In genomic region chr3:135485128-135485899, GRCm38 (mm10) we compare ENCODE assay signal across 8 mouse cellular contexts. TPM values are rescaled to one million over a fixed set of nuclear protein-coding genes. Genes with fewer than 3 reads are reported as not detected.
DNase-seq lines count a peak whose midpoint lies in the region; ATAC-seq and TF ChIP-seq lines count a peak whose summit lies in the region.

TSS of gene Manba (plus strand) at chr3:135485611.

- H3K27me3 ChIP-seq in embryonic facial prominence, embryonic 14.5 days (replicated peaks; ENCODE audit: control insufficient read depth, insufficient read depth, low read length), result no peaks in the 10 kb centered on the region
- no peaks in the 10 kb centered on the region for H3K27me3 ChIP-seq in heart, embryonic 10.5 days (ENCODE audit: insufficient read depth, poor library complexity, severe bottlenecking)
- no peaks in the 10 kb centered on the region for H3K27me3 ChIP-seq in kidney, embryonic 15.5 days
- no peaks in the 10 kb centered on the region for H3K27me3 ChIP-seq in liver, embryonic 11.5 days (replicated peaks; ENCODE audit: control insufficient read depth, insufficient read depth, low read length)
- no peaks in the 10 kb centered on the region for H3K27me3 ChIP-seq in myocyte (ENCODE audit: control insufficient read depth, insufficient read depth, insufficient read length)

- 2% methylated on average over 39 of the region's 48 CpGs for WGBS in embryonic facial prominence, embryonic 14.5 days
- WGBS in heart, embryonic 10.5 days, result 2% methylated on average over 48 of the region's 48 CpGs
- WGBS in kidney, embryonic 15.5 days, result 2% methylated on average over 48 of the region's 48 CpGs
- 2% methylated on average over 48 of the region's 48 CpGs for WGBS in liver, embryonic 11.5 days

- ATAC-seq in embryonic facial prominence, embryonic 14.5 days (ENCODE audit: low read depth), result peak; percentile 96
- peak; percentile 93 for ATAC-seq in kidney, embryonic 15.5 days (replicated peaks; ENCODE audit: low FRiP score)
- peak; percentile 92 for ATAC-seq in liver, embryonic 11.5 days (replicated peaks; ENCODE audit: low FRiP score)

- H3K4me3 ChIP-seq in embryonic facial prominence, embryonic 14.5 days (ENCODE audit: low read depth, low read length), result peak within 1 kb of the TSS; percentile 57
- H3K4me3 ChIP-seq in heart, embryonic 10.5 days, result peak within 1 kb of the TSS; percentile 77
- peak within 1 kb of the TSS; percentile 64 for H3K4me3 ChIP-seq in kidney, embryonic 15.5 days (replicated peaks)
- peak within 1 kb of the TSS; percentile 81 for H3K4me3 ChIP-seq in liver, embryonic 11.5 days (ENCODE audit: low read depth, low read length)
- H3K4me3 ChIP-seq in myocyte, result peak within 1 kb of the TSS; percentile 44

- no peaks in the 10 kb centered on the region for H3K9me3 ChIP-seq in embryonic facial prominence, embryonic 14.5 days (ENCODE audit: control insufficient read depth, low read length)
- no peaks in the 10 kb centered on the region for H3K9me3 ChIP-seq in heart, embryonic 10.5 days
- no peaks in the 10 kb centered on the region for H3K9me3 ChIP-seq in kidney, embryonic 15.5 days (replicated peaks)
- H3K9me3 ChIP-seq in liver, embryonic 11.5 days (ENCODE audit: control insufficient read depth, low read length), result no peaks in the 10 kb centered on the region

- DNase-seq in 3134 (ENCODE audit: extremely low read depth, insufficient read length, low spot score), result peak; percentile 83
- DNase-seq in adrenal gland, postnatal 36 days, result peak; percentile 89 to 93
- DNase-seq in embryonic facial prominence, embryonic 14.5 days (ENCODE audit: low spot score), result peak; percentile 67
- peak; percentile 93 for DNase-seq in heart, embryonic 10.5 days (ENCODE audit: low spot score)
- peak; percentile 84 for DNase-seq in liver, embryonic 11.5 days (ENCODE audit: low spot score)
- DNase-seq in spleen, postnatal 4 days (ENCODE audit: low spot score in 2 of 2), result peak; percentile 70 to 86

- H3ac ChIP-seq in myocyte (ENCODE audit: control insufficient read depth, insufficient read length), result no peak within 1 kb of the TSS

- TF ChIP-seq POLR2A in myocyte (IDR thresholded peaks at IDR 0.05; ENCODE audit: insufficient read length, low read depth), result peak; percentile 68

- peak within 1 kb of the TSS; percentile 97 for H3K4me2 ChIP-seq in embryonic facial prominence, embryonic 14.5 days (ENCODE audit: low read depth, low read length)
- peak within 1 kb of the TSS; percentile 91 for H3K4me2 ChIP-seq in kidney, embryonic 15.5 days
- H3K4me2 ChIP-seq in liver, embryonic 11.5 days, result peak within 1 kb of the TSS; percentile 96
- peak within 1 kb of the TSS; percentile 93 for H3K4me2 ChIP-seq in myocyte (ENCODE audit: low read depth)

- H3K9ac ChIP-seq in embryonic facial prominence, embryonic 14.5 days (ENCODE audit: low read depth, low read length), result peak within 1 kb of the TSS; percentile 62
- H3K9ac ChIP-seq in kidney, embryonic 15.5 days, result peak within 1 kb of the TSS; percentile 63
- H3K9ac ChIP-seq in liver, embryonic 11.5 days (ENCODE audit: low read depth, low read length), result peak within 1 kb of the TSS; percentile 75

- no peaks in the 10 kb centered on the region for H3K36me3 ChIP-seq in embryonic facial prominence, embryonic 14.5 days (ENCODE audit: control insufficient read depth, insufficient read depth, low read length)
- H3K36me3 ChIP-seq in heart, embryonic 10.5 days, result peaks cover 1% of the 10 kb centered on the region
- no peaks in the 10 kb centered on the region for H3K36me3 ChIP-seq in kidney, embryonic 15.5 days
- no peaks in the 10 kb centered on the region for H3K36me3 ChIP-seq in liver, embryonic 11.5 days (ENCODE audit: control insufficient read depth, insufficient read depth, low read length)
- no peaks in the 10 kb centered on the region for H3K36me3 ChIP-seq in myocyte (ENCODE audit: control insufficient read depth, insufficient read depth)

- H3K27ac ChIP-seq in embryonic facial prominence, embryonic 14.5 days (replicated peaks; ENCODE audit: low read depth, low read length), result no peak within 1 kb of the TSS
- peak within 1 kb of the TSS; percentile 87 for H3K27ac ChIP-seq in heart, embryonic 10.5 days
- H3K27ac ChIP-seq in kidney, embryonic 15.5 days, result peak within 1 kb of the TSS; percentile 33; the same call in 1 of the 2 replicates
- no peak within 1 kb of the TSS for H3K27ac ChIP-seq in liver, embryonic 11.5 days (ENCODE audit: low read depth, low read length)

- no peaks in the 10 kb centered on the region; the same call in 1 of the 2 replicates for H3K4me1 ChIP-seq in embryonic facial prominence, embryonic 14.5 days (ENCODE audit: control insufficient read depth, insufficient read depth, low read length)
- 0 out of 2 replicates have a peak, but pooled peaks cover 5% of the 10 kb centered on the region for H3K4me1 ChIP-seq in heart, embryonic 10.5 days
- peaks cover 11% of the 10 kb centered on the region; the same call in 1 of the 2 replicates for H3K4me1 ChIP-seq in kidney, embryonic 15.5 days
- no peaks in the 10 kb centered on the region for H3K4me1 ChIP-seq in liver, embryonic 11.5 days (replicated peaks; ENCODE audit: control insufficient read depth, insufficient read depth, low read length)

- no peaks in the 10 kb centered on the region for H3K79me2 ChIP-seq in myocyte (ENCODE audit: control insufficient read depth, insufficient read depth)

TF ChIP-seq in myocyte, 11 proteins besides CTCF, POLR2A, EP300 and RAD21:
- TF ChIP-seq CEBPB (IDR thresholded peaks at IDR 0.05; ENCODE audit: insufficient read depth, poor library complexity, severe bottlenecking) (no peak), MYOD1 (IDR thresholded peaks at IDR 0.05; ENCODE audit: control insufficient read depth in 1 of 3, insufficient read length in 2 of 3, low read depth in 2 of 3) (peak in 2 of 3 experiments; percentile 54 to 61), POLR2AphosphoS2 (IDR thresholded peaks at IDR 0.05; ENCODE audit: insufficient read length, low read depth) (peak; percentile 48), MYOG (IDR thresholded peaks at IDR 0.05; ENCODE audit: control insufficient read depth in 1 of 3, insufficient read depth in 1 of 3, insufficient read length in 2 of 3, low read depth in 2 of 3) (peak in 1 of 3 experiments; percentile 28), TCF12 (IDR thresholded peaks at IDR 0.05; ENCODE audit: insufficient read depth, poor library complexity, severe bottlenecking) (no peak)

RNA-seq across cellular contexts. Expression of gene Manba, which starts in this region (rescaled TPM):
- total RNA-seq in adrenal gland, postnatal 36 days (2021), result 10 to 100 TPM; 10.4 to 12.9 TPM
- polyA plus RNA-seq in embryonic facial prominence, embryonic 14.5 days (2014; fragmentation: Nextera tagmentation; extraction: Ambion mirVana), result 7.9 and 8.1 TPM in 2 replicates
- polyA plus RNA-seq in heart, embryonic 10.5 days (2016; fragmentation: Nextera tagmentation; extraction: Ambion mirVana), result 17.3 and 31.0 TPM in 2 replicates
- polyA plus RNA-seq in kidney, embryonic 15.5 days (2015; fragmentation: Nextera tagmentation; extraction: Ambion mirVana), result 24.2 and 27.3 TPM in 2 replicates
- 9.7 TPM in 2 replicates for polyA plus RNA-seq in liver, embryonic 11.5 days (2014; fragmentation: Nextera tagmentation; extraction: Ambion mirVana)
- 4.8 TPM for polyA plus RNA-seq in myocyte (2012; fragmentation: generic; extraction: Trizol)

Comparison
In these comparisons a context has a peak if more than half of its experiments do, and no peak if none do; other contexts are left out.
1. H3K27ac ChIP-seq: peak in heart, embryonic 10.5 days (single experiment) and kidney, embryonic 15.5 days (single experiment); none in embryonic facial prominence, embryonic 14.5 days (single experiment) and liver, embryonic 11.5 days (single experiment).
2. Peak in every context shown above with its lines, with median percentiles within 50 percentile points of each other: DNase-seq, ATAC-seq, H3K4me2 ChIP-seq, H3K4me3 ChIP-seq and H3K9ac ChIP-seq.